Mouse (Mus musculus) mouse trophoblast stem cell (cell line): ENCODE results near the gene Ikbip.

Experiments used
- in situ Hi-C, 2 experiments: fragments of 300-500 bp; cut with MseI, MboI; formaldehyde crosslinking; loops; 2 replicates in 1 of 2; 3 replicates in 1 of 2; pipeline ENCODE4 v1.15.1; 2025

Gene Ikbip

GRCm38 (mm10) chr10:91116958-91117357, 34.2 kb downstream of the Ikbip start:
- in situ Hi-C loops: no loop called here

- in situ Hi-C loops: no loop called here
Observed at GRCm38 (mm10) chr10:91122646-91123045, 39.9 kb downstream of the Ikbip start.

- in situ Hi-C loops: no loop called here
Observed at GRCm38 (mm10) chr10:91123281-91123827, 40.6 kb downstream of the Ikbip start.

- in situ Hi-C loops: no loop called here
Observed at GRCm38 (mm10) chr10:91123828-91124822, 41.4 kb downstream of the Ikbip start, which contains the start of gene Slc25a3. Gene Slc25a3 (minus strand): TSS chr10:91124059.

GRCm38 (mm10) chr10:91126618-91127355, 44.0 kb downstream of the Ikbip start:
- in situ Hi-C loops: no loop called here

- in situ Hi-C loops: no loop called here
Observed at GRCm38 (mm10) chr10:91127395-91127794, 44.7 kb downstream of the Ikbip start.

- in situ Hi-C loops: no loop called here
Observed at GRCm38 (mm10) chr10:91128551-91129160, 45.9 kb downstream of the Ikbip start.

GRCm38 (mm10) chr10:91130792-91131191, 48.1 kb downstream of the Ikbip start:
- in situ Hi-C loops: no loop called here

GRCm38 (mm10) chr10:91131565-91131964, 48.8 kb downstream of the Ikbip start:
- in situ Hi-C loops: no loop called here

GRCm38 (mm10) chr10:91135302-91135972, 52.7 kb downstream of the Ikbip start:
- in situ Hi-C loops: no loop called here

- in situ Hi-C loops: no loop called here
Observed at GRCm38 (mm10) chr10:91137400-91137799, 54.7 kb downstream of the Ikbip start.

- in situ Hi-C loops: no loop called here
Observed at GRCm38 (mm10) chr10:91138317-91138716, 55.6 kb downstream of the Ikbip start.

- in situ Hi-C loops: no loop called here
Observed at GRCm38 (mm10) chr10:91139148-91139766, 56.5 kb downstream of the Ikbip start.

GRCm38 (mm10) chr10:91141564-91141963, 58.8 kb downstream of the Ikbip start:
- in situ Hi-C loops: loop anchor here in 1 of 2 experiments (10.0 kb wide), 1 partner anchor 77 kb away; no protein-coding TSS in a partner anchor

GRCm38 (mm10) chr10:91142654-91143191, 60.0 kb downstream of the Ikbip start:
- in situ Hi-C loops: loop anchor here in 1 of 2 experiments (10.0 kb wide), 1 partner anchor 78 kb away; no protein-coding TSS in a partner anchor

GRCm38 (mm10) chr10:91143313-91144230, 60.8 kb downstream of the Ikbip start:
- in situ Hi-C loops: loop anchor here in 1 of 2 experiments (10.0 kb wide), 1 partner anchor 79 kb away; no protein-coding TSS in a partner anchor

- in situ Hi-C loops: loop anchor here in 1 of 2 experiments (10.0 kb wide), 1 partner anchor 81 kb away; no protein-coding TSS in a partner anchor
Observed at GRCm38 (mm10) chr10:91145413-91145812, 62.7 kb downstream of the Ikbip start.
